Mouse (Mus musculus): ENCODE results near the gene Pygb. TPM values are rescaled to one million over a fixed set of nuclear protein-coding genes. Genes with fewer than 3 reads are reported as not detected.

Gene Pygb
- polyA plus RNA-seq, 1 experiment from 2014 or later: 53.3 TPM

DNA sequence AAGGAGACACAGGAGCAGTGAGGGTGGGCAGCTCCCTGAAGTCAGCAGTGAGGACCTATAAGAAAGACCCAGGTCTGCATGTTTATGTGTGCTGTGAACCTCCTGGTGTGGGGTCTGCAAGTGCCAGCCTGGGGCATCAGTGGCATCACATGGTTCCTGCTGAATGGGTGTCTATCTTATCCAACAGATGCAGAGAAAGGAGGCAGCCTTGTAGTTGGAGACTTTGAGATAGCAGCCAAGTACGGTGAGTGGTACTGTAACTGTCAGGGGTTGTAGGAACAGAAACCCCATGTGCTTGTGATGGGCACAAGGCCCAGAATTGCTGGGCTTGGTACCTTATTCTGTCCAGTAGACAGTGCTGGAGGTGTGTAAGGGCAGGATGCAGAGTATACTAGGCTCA lies 17.9 kb upstream of the Pygb start:
- WGBS: 95% methylated on average over 1 of the region's 1 CpGs
- Histone ChIP-seq H3K9me3 (replicated peaks; ENCODE audit: low read length) (no peaks in the 10 kb centered on the region), H3K4me3 (replicated peaks; ENCODE audit: low read depth, low read length) (no peak overlapping the region), H3K9ac (ENCODE audit: low read depth, low read length) (no peak overlapping the region), H3K36me3 (ENCODE audit: insufficient read depth, low read length) (peaks cover 4% of the 10 kb centered on the region; the same call in 1 of the 2 replicates), H3K4me1 (replicated peaks; ENCODE audit: insufficient read depth, low read length) (no peaks in the 10 kb centered on the region; the same call in none of the 2 replicates), H3K27ac (no peak overlapping the region), H3K4me2 (ENCODE audit: low read length) (no peak overlapping the region), H3K27me3 (ENCODE audit: insufficient read depth, low read length) (no peaks in the 10 kb centered on the region)
- TF ChIP-seq CTCF (IDR thresholded peaks at IDR 0.05; ENCODE audit: low read depth): no peak
- DNase-seq (ENCODE audit: low spot score): no peak
- no peak for ATAC-seq (replicated peaks; ENCODE audit: low FRiP score, low read depth)

DNA sequence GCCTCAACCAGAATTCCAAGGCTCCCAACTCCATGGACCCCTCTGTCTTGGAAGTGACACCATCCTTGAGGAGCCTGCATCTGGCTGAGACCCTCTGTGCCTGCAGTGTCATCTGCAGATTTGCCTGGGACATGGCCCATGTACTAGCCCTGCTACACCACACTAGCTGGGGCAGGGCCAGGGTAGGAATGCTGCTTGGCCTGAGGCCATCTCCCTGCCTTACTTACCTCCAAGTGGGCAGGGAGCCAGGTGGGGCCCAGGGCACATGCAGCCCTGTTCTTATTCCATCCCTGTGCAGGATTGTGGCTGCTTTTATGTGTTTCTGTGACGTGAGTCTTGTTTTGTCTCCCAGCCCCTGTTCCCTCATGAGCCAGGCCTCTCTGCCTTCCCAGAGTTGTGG lies 15.8 kb upstream of the Pygb start:
- Histone ChIP-seq H3K27ac (peak overlapping the region; percentile 71), H3K27me3 (ENCODE audit: insufficient read depth, low read length) (no peaks in the 10 kb centered on the region), H3K36me3 (ENCODE audit: insufficient read depth, low read length) (peaks cover 4% of the 10 kb centered on the region; the same call in 1 of the 2 replicates), H3K9ac (ENCODE audit: low read depth, low read length) (no peak overlapping the region), H3K4me1 (replicated peaks; ENCODE audit: insufficient read depth, low read length) (no peaks in the 10 kb centered on the region; the same call in none of the 2 replicates), H3K4me3 (replicated peaks; ENCODE audit: low read depth, low read length) (no peak overlapping the region), H3K4me2 (ENCODE audit: low read length) (no peak overlapping the region), H3K9me3 (replicated peaks; ENCODE audit: low read length) (no peaks in the 10 kb centered on the region)
- WGBS: 24% methylated on average over 1 of the region's 1 CpGs
- ATAC-seq (replicated peaks; ENCODE audit: low FRiP score, low read depth) (peak; percentile 73), DNase-seq (ENCODE audit: low spot score) (peak; percentile 53)
- TF ChIP-seq CTCF (IDR thresholded peaks at IDR 0.05; ENCODE audit: low read depth): no peak

DNA sequence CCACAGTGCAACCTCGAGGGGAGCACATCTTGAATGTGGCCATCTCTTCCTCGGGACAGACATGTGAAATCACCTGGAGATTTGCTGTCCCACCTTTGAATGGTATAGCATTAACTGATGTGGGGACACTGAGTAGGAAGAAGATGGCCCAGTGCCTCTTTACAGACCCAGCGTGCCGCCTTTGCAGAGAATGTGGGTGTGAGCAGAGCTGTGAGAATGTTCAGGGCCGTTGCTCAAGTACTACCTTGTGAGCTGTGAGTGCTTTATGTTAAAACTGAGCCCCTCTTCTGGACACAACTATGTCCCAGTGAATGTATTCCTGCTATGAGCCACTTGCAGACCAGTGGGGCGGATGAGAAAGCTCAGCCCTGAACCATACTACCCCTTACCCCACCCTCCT lies 15.4 kb upstream of the Pygb start:
- Histone ChIP-seq H3K4me3 (replicated peaks; ENCODE audit: low read depth, low read length) (no peak overlapping the region), H3K4me2 (ENCODE audit: low read length) (no peak overlapping the region), H3K36me3 (ENCODE audit: insufficient read depth, low read length) (peaks cover 4% of the 10 kb centered on the region; the same call in 1 of the 2 replicates), H3K27ac (peak overlapping the region; percentile 71; the same call in 1 of the 2 replicates), H3K9ac (ENCODE audit: low read depth, low read length) (no peak overlapping the region), H3K9me3 (replicated peaks; ENCODE audit: low read length) (no peaks in the 10 kb centered on the region), H3K27me3 (ENCODE audit: insufficient read depth, low read length) (no peaks in the 10 kb centered on the region), H3K4me1 (replicated peaks; ENCODE audit: insufficient read depth, low read length) (no peaks in the 10 kb centered on the region; the same call in none of the 2 replicates)
- DNase-seq (ENCODE audit: low spot score) (no peak), ATAC-seq (replicated peaks; ENCODE audit: low FRiP score, low read depth) (no peak)
- TF ChIP-seq CTCF (IDR thresholded peaks at IDR 0.05; ENCODE audit: low read depth): no peak
- WGBS: 52% methylated on average over 6 of the region's 6 CpGs

DNA sequence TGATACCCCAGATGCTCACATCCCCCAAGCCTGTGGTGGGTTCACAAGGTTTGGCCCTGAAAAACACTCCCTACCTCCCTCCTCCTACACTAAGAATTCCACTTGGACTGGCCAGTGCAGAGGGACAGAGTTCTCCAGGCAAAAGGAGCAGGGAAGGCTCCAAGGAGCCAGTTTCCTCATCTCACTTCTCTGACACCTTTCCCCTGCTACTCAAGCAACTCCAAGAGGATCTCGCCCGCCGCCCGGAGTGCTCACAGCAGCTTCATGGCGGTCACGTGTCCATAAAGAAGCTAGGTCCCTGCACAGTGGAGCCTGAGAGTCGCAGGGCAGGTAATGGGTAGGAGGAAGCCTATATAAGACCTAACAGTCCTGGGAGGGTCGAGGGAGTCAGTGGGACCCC lies 14.5 kb upstream of the Pygb start:
- peaks cover 4% of the 10 kb centered on the region; the same call in 1 of the 2 replicates for H3K36me3 ChIP-seq (ENCODE audit: insufficient read depth, low read length)
- H3K4me2 ChIP-seq (ENCODE audit: low read length): no peak overlapping the region
- peak overlapping the region; percentile 71 for H3K27ac ChIP-seq
- WGBS: 78% methylated on average over 8 of the region's 8 CpGs
- no peak overlapping the region for H3K9ac ChIP-seq (ENCODE audit: low read depth, low read length)
- no peaks in the 10 kb centered on the region for H3K9me3 ChIP-seq (replicated peaks; ENCODE audit: low read length)
- no peaks in the 10 kb centered on the region for H3K27me3 ChIP-seq (ENCODE audit: insufficient read depth, low read length)
- H3K4me1 ChIP-seq (replicated peaks; ENCODE audit: insufficient read depth, low read length): no peaks in the 10 kb centered on the region; the same call in none of the 2 replicates
- no peak overlapping the region for H3K4me3 ChIP-seq (replicated peaks; ENCODE audit: low read depth, low read length)
- ATAC-seq (replicated peaks; ENCODE audit: low FRiP score, low read depth) (no peak; the same call in 1 of the 2 replicates), DNase-seq (ENCODE audit: low spot score) (no peak)
- TF ChIP-seq CTCF (IDR thresholded peaks at IDR 0.05; ENCODE audit: low read depth): no peak

DNA sequence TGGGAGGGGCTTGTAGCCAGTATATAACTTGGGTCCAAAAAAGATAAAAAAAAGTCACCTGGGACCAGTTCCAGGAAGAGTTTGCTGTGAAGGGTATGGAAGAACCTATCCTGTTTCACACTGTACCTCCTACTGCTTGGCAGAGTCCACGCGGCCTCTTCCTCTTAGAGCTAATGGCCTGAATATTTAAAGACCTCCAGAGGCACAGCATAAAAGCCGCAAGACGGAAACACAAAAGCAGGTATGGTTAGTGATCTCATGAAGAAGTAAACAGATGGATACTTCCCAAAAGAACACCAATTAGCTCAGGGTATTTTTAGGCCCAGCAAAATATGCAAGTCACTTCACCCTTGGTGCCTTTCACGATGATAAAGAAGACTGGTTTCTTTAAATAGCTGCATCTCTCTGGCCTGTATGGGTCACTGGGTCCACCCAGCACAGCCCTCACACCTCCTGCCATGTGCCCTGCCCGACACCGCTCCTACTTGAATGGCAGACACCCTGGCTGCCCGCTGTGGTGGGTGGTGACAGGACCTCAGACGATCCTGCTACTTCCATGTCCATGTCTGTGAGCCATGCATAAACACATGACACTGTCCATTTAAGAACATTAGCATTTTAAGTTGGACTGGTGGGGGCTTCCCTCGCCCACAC lies 13.9 kb upstream of the Pygb start:
- H3K27ac ChIP-seq: peak overlapping the region; percentile 71
- WGBS: 55% methylated on average over 10 of the region's 10 CpGs
- no peak overlapping the region for H3K4me2 ChIP-seq (ENCODE audit: low read length)
- H3K27me3 ChIP-seq (ENCODE audit: insufficient read depth, low read length): no peaks in the 10 kb centered on the region
- H3K4me1 ChIP-seq (replicated peaks; ENCODE audit: insufficient read depth, low read length): no peaks in the 10 kb centered on the region; the same call in none of the 2 replicates
- H3K9ac ChIP-seq (ENCODE audit: low read depth, low read length): no peak overlapping the region
- ATAC-seq (replicated peaks; ENCODE audit: low FRiP score, low read depth) (0 out of 2 replicates have a peak, but pooled peaks have one; percentile 21), DNase-seq (ENCODE audit: low spot score) (no peak)
- no peak overlapping the region for H3K4me3 ChIP-seq (replicated peaks; ENCODE audit: low read depth, low read length)
- H3K36me3 ChIP-seq (ENCODE audit: insufficient read depth, low read length): peaks cover 4% of the 10 kb centered on the region; the same call in 1 of the 2 replicates
- TF ChIP-seq CTCF (IDR thresholded peaks at IDR 0.05; ENCODE audit: low read depth): no peak
- H3K9me3 ChIP-seq (replicated peaks; ENCODE audit: low read length): no peaks in the 10 kb centered on the region

DNA sequence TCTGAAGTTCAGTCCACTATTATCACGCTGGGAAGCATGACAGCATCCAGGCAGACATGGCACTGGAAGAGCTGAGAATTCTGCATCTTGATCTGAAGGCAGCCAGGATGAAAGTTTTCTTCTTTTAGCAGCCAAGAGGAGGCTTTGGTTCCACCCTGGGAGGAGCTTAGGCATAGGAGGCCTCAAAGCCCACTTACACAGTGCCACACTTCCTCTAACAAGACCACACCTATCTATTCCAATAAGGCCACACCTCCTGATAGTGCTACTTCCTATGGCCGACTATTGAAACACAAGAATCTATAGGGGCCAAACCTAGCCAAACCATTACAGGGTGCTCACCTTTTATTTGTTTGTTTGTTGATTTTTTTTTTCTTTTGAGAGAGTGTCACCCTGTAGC lies 3.7 kb upstream of the Pygb start:
- Histone ChIP-seq H3K27ac (no peak overlapping the region), H3K27me3 (ENCODE audit: insufficient read depth, low read length) (no peaks in the 10 kb centered on the region), H3K9me3 (replicated peaks; ENCODE audit: low read length) (no peaks in the 10 kb centered on the region), H3K4me3 (replicated peaks; ENCODE audit: low read depth, low read length) (no peak overlapping the region), H3K4me2 (ENCODE audit: low read length) (no peak overlapping the region), H3K9ac (ENCODE audit: low read depth, low read length) (no peak overlapping the region), H3K36me3 (ENCODE audit: insufficient read depth, low read length) (no peaks in the 10 kb centered on the region), H3K4me1 (replicated peaks; ENCODE audit: insufficient read depth, low read length) (0 out of 2 replicates have a peak, but pooled peaks cover 5% of the 10 kb centered on the region)
- no peak for ATAC-seq (replicated peaks; ENCODE audit: low FRiP score, low read depth)
- 80% methylated on average over 2 of the region's 2 CpGs for WGBS
- TF ChIP-seq CTCF (IDR thresholded peaks at IDR 0.05; ENCODE audit: low read depth): no peak
- no peak for DNase-seq (ENCODE audit: low spot score)
